Mouse (Mus musculus): Measurements from ENCODE around the gene Ranbp10. TPM values are rescaled to one million over a fixed set of nuclear protein-coding genes. Genes with fewer than 3 reads are reported as not detected.

Gene Ranbp10
- polyA plus RNA-seq (2017; shearing (Covaris generic)): 31.2 TPM

GRCm38 (mm10) chr8:105826861-105827848 lies at the start of gene Ranbp10, which contains the start of gene Tsnaxip1:
Gene Ranbp10, minus strand, starts transcription at chr8:105827350.
Gene Tsnaxip1, plus strand, starts transcription at chr8:105827731.

DNA sequence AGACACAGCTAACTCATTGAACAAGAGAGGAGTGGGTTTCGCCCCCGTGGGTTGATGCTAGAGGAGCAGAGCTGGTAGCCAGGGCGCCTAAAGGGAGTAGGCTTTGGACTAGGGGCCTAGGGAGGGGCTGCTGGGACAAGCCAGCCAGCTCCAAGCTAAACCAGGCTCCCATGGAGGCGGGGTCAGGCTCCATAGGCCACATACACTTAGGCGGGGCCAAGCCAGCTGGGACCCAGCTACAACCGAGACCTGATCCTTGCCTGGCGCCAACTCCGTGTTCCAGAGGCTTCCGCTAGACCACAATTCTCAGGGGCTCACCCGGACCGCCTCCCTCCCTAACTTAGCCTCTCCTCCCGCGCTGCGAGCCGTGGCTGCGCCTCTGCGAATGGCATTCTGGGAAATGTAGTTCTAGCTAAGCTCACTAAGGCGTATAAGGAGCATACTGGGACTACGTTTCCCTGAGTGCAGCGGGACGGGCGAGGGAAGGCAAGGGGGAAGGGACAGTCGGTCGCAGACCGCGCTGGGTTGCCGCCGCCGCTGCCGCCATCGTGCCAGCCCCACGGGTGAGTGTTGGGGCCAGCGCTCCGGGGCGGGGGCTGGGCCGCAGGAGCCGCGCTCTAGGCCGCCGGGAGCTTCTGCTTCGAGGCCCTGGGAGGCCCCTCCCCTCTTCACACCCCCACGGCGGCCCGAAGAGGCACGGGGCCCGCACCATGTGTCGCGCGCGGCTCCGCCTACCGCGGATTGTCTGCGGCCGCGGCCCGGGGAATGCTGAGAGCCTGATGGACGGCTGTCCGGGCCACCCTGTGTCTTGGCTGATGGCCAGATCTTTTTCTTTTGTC lies 33.2 kb upstream of the Ranbp10 start, which contains the start of gene Nutf2:
Gene Nutf2, plus strand, starts transcription at position 438 of the 839 bp plus-strand sequence.

GRCm38 (mm10) chr8:105854715-105855216 lies 27.6 kb upstream of the Ranbp10 start, which contains the start of gene Thap11:
Gene Thap11, plus strand, starts transcription at chr8:105855132.

DNA sequence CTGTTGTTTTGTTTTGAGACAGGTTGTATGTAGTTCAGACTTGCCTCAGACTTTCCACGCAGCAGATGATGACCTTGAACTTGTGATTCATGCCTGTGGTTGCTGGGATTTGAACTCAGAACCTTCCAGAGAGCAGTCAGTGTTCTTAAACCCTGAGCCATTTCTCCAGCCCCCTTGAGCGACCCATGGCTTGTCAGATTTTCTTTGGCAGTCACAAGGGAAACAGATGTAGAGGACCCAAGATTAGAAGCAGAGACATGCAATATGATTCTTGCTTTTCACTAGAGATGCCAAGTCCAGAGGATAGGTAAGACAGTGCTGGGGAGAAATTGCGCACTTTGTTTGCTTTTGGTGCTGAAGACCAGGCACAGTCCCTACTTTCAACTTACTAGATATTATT lies 26.0 kb upstream of the Ranbp10 start, which contains the start of gene Cenpt:
Gene Cenpt, minus strand, starts transcription at position 101 of the 400 bp plus-strand sequence.

DNA sequence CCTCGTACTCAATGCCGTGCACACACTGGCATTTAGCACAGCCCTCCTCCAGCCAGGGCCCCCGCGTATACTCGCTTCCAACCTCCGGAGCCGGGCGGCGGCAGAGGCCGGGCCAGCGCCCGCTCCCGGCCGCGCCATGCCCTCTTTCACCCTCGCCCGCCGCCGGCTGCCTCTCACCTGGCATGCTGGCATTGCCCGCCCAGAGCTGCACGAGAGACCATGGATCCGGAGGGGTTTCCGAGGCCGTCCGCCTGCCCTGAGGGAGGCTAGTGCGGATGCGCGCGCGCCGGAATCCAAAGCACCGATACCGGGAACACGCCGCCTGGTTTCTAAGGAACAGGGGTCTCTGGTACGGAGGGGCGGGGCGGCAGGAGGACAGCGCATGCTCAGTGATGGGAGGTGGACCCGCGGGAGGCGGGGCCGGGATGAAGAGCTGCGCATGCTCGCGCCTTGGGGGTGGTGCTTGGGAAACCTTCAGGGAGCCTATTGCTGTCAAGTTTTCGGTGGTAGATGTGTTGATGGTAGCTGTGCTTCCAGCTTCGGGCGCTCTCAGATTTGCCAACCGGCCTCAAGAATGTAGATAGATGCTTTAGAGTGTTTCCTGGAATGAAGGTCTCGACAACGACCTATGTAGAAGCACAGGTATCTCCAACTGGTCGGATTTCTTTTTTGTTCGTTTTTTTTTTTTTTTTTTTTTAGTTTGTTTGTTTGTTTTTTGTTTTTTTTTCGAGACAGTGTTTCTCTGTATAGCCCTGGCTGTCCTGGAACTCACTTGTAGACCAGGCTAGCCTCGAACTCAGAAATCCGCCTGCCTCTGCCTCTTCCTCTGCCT lies 68.7 kb downstream of the Ranbp10 start, which contains the start of gene Gfod2:
Gene Gfod2, minus strand, starts transcription at position 388 of the 832 bp plus-strand sequence.

Other genes starting within 250 kb of the Ranbp10 start
- 15.5 TPM for gene Ripor1, start 222.1 kb downstream of the Ranbp10 start, polyA plus RNA-seq (2017; shearing (Covaris generic))
- gene Ctcf, start 190.8 kb downstream of the Ranbp10 start, polyA plus RNA-seq (2017; shearing (Covaris generic)): 38.0 TPM
- gene Agrp, start 190.0 kb downstream of the Ranbp10 start, polyA plus RNA-seq (2017; shearing (Covaris generic)): 3.3 TPM
- 18.9 TPM for gene Carmil2, start 141.1 kb downstream of the Ranbp10 start, polyA plus RNA-seq (2017; shearing (Covaris generic))
- 72.4 TPM for gene Acd, start 126.2 kb downstream of the Ranbp10 start, polyA plus RNA-seq (2017; shearing (Covaris generic))
- 10.7 TPM for gene Pard6a, start 126.2 kb downstream of the Ranbp10 start, polyA plus RNA-seq (2017; shearing (Covaris generic))
- not detected for gene 4933405L10Rik, start 119.7 kb downstream of the Ranbp10 start, polyA plus RNA-seq (2017; shearing (Covaris generic))
- 3.5 TPM for gene Enkd1, start 119.1 kb downstream of the Ranbp10 start, polyA plus RNA-seq (2017; shearing (Covaris generic))
- gene Gfod2, start 68.7 kb downstream of the Ranbp10 start, polyA plus RNA-seq (2017; shearing (Covaris generic)): 4.7 TPM
- gene Tsnaxip1, start 381 bp upstream of the Ranbp10 start, polyA plus RNA-seq (2017; shearing (Covaris generic)): 0.13 TPM
- gene Cenpt, start 25.9 kb upstream of the Ranbp10 start, polyA plus RNA-seq (2017; shearing (Covaris generic)): 17.1 TPM
- 11.7 TPM for gene Thap11, start 27.8 kb upstream of the Ranbp10 start, polyA plus RNA-seq (2017; shearing (Covaris generic))
- 7.7 TPM for gene Nutf2, start 33.2 kb upstream of the Ranbp10 start, polyA plus RNA-seq (2017; shearing (Covaris generic))
- 98.0 TPM for gene Edc4, start 53.5 kb upstream of the Ranbp10 start, polyA plus RNA-seq (2017; shearing (Covaris generic))
- 2.5 TPM for gene Nrn1l, start 66.2 kb upstream of the Ranbp10 start, polyA plus RNA-seq (2017; shearing (Covaris generic))
- gene Pskh1, start 73.1 kb upstream of the Ranbp10 start, polyA plus RNA-seq (2017; shearing (Covaris generic)): 29.3 TPM
- 3.4 TPM for gene Ctrl, start 106.5 kb upstream of the Ranbp10 start, polyA plus RNA-seq (2017; shearing (Covaris generic))
- 546 TPM for gene Psmb10, start 111.1 kb upstream of the Ranbp10 start, polyA plus RNA-seq (2017; shearing (Covaris generic))
- 0.82 TPM for gene Lcat, start 116.0 kb upstream of the Ranbp10 start, polyA plus RNA-seq (2017; shearing (Covaris generic))
- gene Slc12a4, start 138.7 kb upstream of the Ranbp10 start, polyA plus RNA-seq (2017; shearing (Covaris generic)): 13.3 TPM
- gene Dpep3, start 152.1 kb upstream of the Ranbp10 start, polyA plus RNA-seq (2017; shearing (Covaris generic)): not detected
- 34.1 TPM for gene Dus2, start 164.0 kb upstream of the Ranbp10 start, polyA plus RNA-seq (2017; shearing (Covaris generic))
- gene Dpep2nb, start 178.6 kb upstream of the Ranbp10 start, polyA plus RNA-seq (2017; shearing (Covaris generic)): not detected
- 9.8 TPM for gene Ddx28, start 184.5 kb upstream of the Ranbp10 start, polyA plus RNA-seq (2017; shearing (Covaris generic))
- gene Nfatc3, start 231.5 kb upstream of the Ranbp10 start, polyA plus RNA-seq (2017; shearing (Covaris generic)): 51.8 TPM

Data from activated CD4-positive, CD25-positive, alpha-beta regulatory T cell, adult 9 weeks (primary cell).